Mouse (Mus musculus): ENCODE measurements around the gene Idh2. TPM values are rescaled to one million over a fixed set of nuclear protein-coding genes. Genes with fewer than 3 reads are reported as not detected.
A peak's percentile ranks its signal among the peaks of the same experiment; 100 is the strongest.

The Idh2 gene
- polyA plus RNA-seq, 2 experiments: 457 to 595 TPM

- Histone ChIP-seq H3K36me3 (ENCODE audit: control insufficient read depth, insufficient read depth, low read length) (no peaks in the 10 kb centered on the region), H3K27ac (replicated peaks; ENCODE audit: low read depth, low read length) (no peak overlapping the region), H3K27me3 (ENCODE audit: control insufficient read depth, insufficient read depth, low read length) (no peaks in the 10 kb centered on the region), H3K9me3 (ENCODE audit: control insufficient read depth, low read length) (no peaks in the 10 kb centered on the region), H3K4me2 (replicated peaks; ENCODE audit: low read depth, low read length, severe bottlenecking) (no peak overlapping the region), H3K9ac (ENCODE audit: low read depth, low read length, severe bottlenecking) (no peak overlapping the region), H3K4me3 (replicated peaks; ENCODE audit: low read length) (no peak overlapping the region), H3K4me1 (ENCODE audit: control insufficient read depth, insufficient read depth, low read length) (no peaks in the 10 kb centered on the region)
- TF ChIP-seq POLR2A (IDR thresholded peaks at IDR 0.05; ENCODE audit: borderline replicate concordance, extremely low read depth, insufficient read depth, insufficient read length): no peak
- ATAC-seq (ENCODE audit: low FRiP score, low read depth) (no peak), DNase-seq (ENCODE audit: low spot score) (no peak)
- 82% methylated on average over 3 of the region's 3 CpGs for WGBS
Measured at GRCm38 (mm10) chr7:80154689-80155088, 39.5 kb upstream of the Idh2 start.

- Histone ChIP-seq H3K36me3 (ENCODE audit: control insufficient read depth, insufficient read depth, low read length) (no peaks in the 10 kb centered on the region), H3K27ac (replicated peaks; ENCODE audit: low read depth, low read length) (no peak overlapping the region), H3K4me2 (replicated peaks; ENCODE audit: low read depth, low read length, severe bottlenecking) (no peak overlapping the region), H3K4me1 (ENCODE audit: control insufficient read depth, insufficient read depth, low read length) (0 out of 2 replicates have a peak, but pooled peaks cover 3% of the 10 kb centered on the region), H3K27me3 (ENCODE audit: control insufficient read depth, insufficient read depth, low read length) (no peaks in the 10 kb centered on the region), H3K9me3 (ENCODE audit: control insufficient read depth, low read length) (no peaks in the 10 kb centered on the region), H3K9ac (ENCODE audit: low read depth, low read length, severe bottlenecking) (no peak overlapping the region), H3K4me3 (replicated peaks; ENCODE audit: low read length) (no peak overlapping the region)
- DNase-seq (ENCODE audit: low spot score) (no peak), ATAC-seq (ENCODE audit: low FRiP score, low read depth) (no peak)
- 93% methylated on average over 8 of the region's 8 CpGs for WGBS
- no peak for TF ChIP-seq POLR2A (IDR thresholded peaks at IDR 0.05; ENCODE audit: borderline replicate concordance, extremely low read depth, insufficient read depth, insufficient read length)
Measured at GRCm38 (mm10) chr7:80152756-80153155, 37.6 kb upstream of the Idh2 start.

GRCm38 (mm10) chr7:80152152-80152551, 37.0 kb upstream of the Idh2 start:
- no peak for DNase-seq (ENCODE audit: low spot score)
- no peak overlapping the region for H3K9ac ChIP-seq (ENCODE audit: low read depth, low read length, severe bottlenecking)
- H3K9me3 ChIP-seq (ENCODE audit: control insufficient read depth, low read length): no peaks in the 10 kb centered on the region
- H3K4me3 ChIP-seq (replicated peaks; ENCODE audit: low read length): no peak overlapping the region
- no peaks in the 10 kb centered on the region for H3K27me3 ChIP-seq (ENCODE audit: control insufficient read depth, insufficient read depth, low read length)
- H3K27ac ChIP-seq (replicated peaks; ENCODE audit: low read depth, low read length): no peak overlapping the region
- 62% methylated on average over 6 of the region's 6 CpGs for WGBS
- no peaks in the 10 kb centered on the region for H3K36me3 ChIP-seq (ENCODE audit: control insufficient read depth, insufficient read depth, low read length)
- H3K4me2 ChIP-seq (replicated peaks; ENCODE audit: low read depth, low read length, severe bottlenecking): no peak overlapping the region
- no peak for TF ChIP-seq POLR2A (IDR thresholded peaks at IDR 0.05; ENCODE audit: borderline replicate concordance, extremely low read depth, insufficient read depth, insufficient read length)
- H3K4me1 ChIP-seq (ENCODE audit: control insufficient read depth, insufficient read depth, low read length): 0 out of 2 replicates have a peak, but pooled peaks cover 3% of the 10 kb centered on the region
- no peak for ATAC-seq (ENCODE audit: low FRiP score, low read depth)

GRCm38 (mm10) chr7:80149356-80149755, 34.2 kb upstream of the Idh2 start:
- Histone ChIP-seq H3K4me1 (ENCODE audit: control insufficient read depth, insufficient read depth, low read length) (0 out of 2 replicates have a peak, but pooled peaks cover 3% of the 10 kb centered on the region), H3K4me3 (replicated peaks; ENCODE audit: low read length) (0 out of 2 replicates have a peak overlapping the region, but pooled peaks have one; percentile 2), H3K9ac (ENCODE audit: low read depth, low read length, severe bottlenecking) (no peak overlapping the region), H3K36me3 (ENCODE audit: control insufficient read depth, insufficient read depth, low read length) (no peaks in the 10 kb centered on the region), H3K9me3 (ENCODE audit: control insufficient read depth, low read length) (no peaks in the 10 kb centered on the region), H3K27me3 (ENCODE audit: control insufficient read depth, insufficient read depth, low read length) (no peaks in the 10 kb centered on the region), H3K4me2 (replicated peaks; ENCODE audit: low read depth, low read length, severe bottlenecking) (peak overlapping the region; percentile 28; the same call in 1 of the 2 replicates), H3K27ac (replicated peaks; ENCODE audit: low read depth, low read length) (peak overlapping the region; percentile 55)
- TF ChIP-seq POLR2A (IDR thresholded peaks at IDR 0.05; ENCODE audit: borderline replicate concordance, extremely low read depth, insufficient read depth, insufficient read length): no peak
- DNase-seq (ENCODE audit: low spot score) (peak; percentile 75), ATAC-seq (ENCODE audit: low FRiP score, low read depth) (peak; percentile 73)
- 21% methylated on average over 9 of the region's 9 CpGs for WGBS

GRCm38 (mm10) chr7:80146077-80146476, 30.9 kb upstream of the Idh2 start:
- Histone ChIP-seq H3K4me3 (replicated peaks; ENCODE audit: low read length) (no peak overlapping the region), H3K9me3 (ENCODE audit: control insufficient read depth, low read length) (no peaks in the 10 kb centered on the region)

More at GRCm38 (mm10) chr7:80146077-80146476, 30.9 kb upstream of the Idh2 start:
- Histone ChIP-seq H3K9ac (ENCODE audit: low read depth, low read length, severe bottlenecking) (no peak overlapping the region), H3K36me3 (ENCODE audit: control insufficient read depth, insufficient read depth, low read length) (no peaks in the 10 kb centered on the region), H3K4me1 (ENCODE audit: control insufficient read depth, insufficient read depth, low read length) (peaks cover 10% of the 10 kb centered on the region; the same call in 1 of the 2 replicates), H3K27me3 (ENCODE audit: control insufficient read depth, insufficient read depth, low read length) (no peaks in the 10 kb centered on the region), H3K4me2 (replicated peaks; ENCODE audit: low read depth, low read length, severe bottlenecking) (no peak overlapping the region), H3K27ac (replicated peaks; ENCODE audit: low read depth, low read length) (no peak overlapping the region)
- ATAC-seq (ENCODE audit: low FRiP score, low read depth) (no peak), DNase-seq (ENCODE audit: low spot score) (no peak)
- 79% methylated on average over 8 of the region's 8 CpGs for WGBS
- TF ChIP-seq POLR2A (IDR thresholded peaks at IDR 0.05; ENCODE audit: borderline replicate concordance, extremely low read depth, insufficient read depth, insufficient read length): no peak

All from limb, embryonic 14.5 days (tissue).